Mouse (Mus musculus): ENCODE measurements around the gene Parp3. TPM values are rescaled to one million over a fixed set of nuclear protein-coding genes. Genes with fewer than 3 reads are reported as not detected.

Parp3 gene
- total RNA-seq, 1 experiment from 2014 or later: 49.8 TPM

- no peak for ATAC-seq (ENCODE audit: extremely low read depth, insufficient number of reproducible peaks, low FRiP score, poor library complexity, severe bottlenecking)
These were observed 486 bp downstream of the Parp3 start for GRCm38 (mm10) chr9:106476002-106476923.

GRCm38 (mm10) chr9:106475663-106476001 lies 1.1 kb downstream of the Parp3 start, which contains the start of gene Rrp9:
Rrp9 (plus strand) TSS chr9:106475963.
- no peak for ATAC-seq (ENCODE audit: extremely low read depth, insufficient number of reproducible peaks, low FRiP score, poor library complexity, severe bottlenecking)

GRCm38 (mm10) chr9:106475046-106475445 lies 1.7 kb downstream of the Parp3 start:
- no peak for ATAC-seq (ENCODE audit: extremely low read depth, insufficient number of reproducible peaks, low FRiP score, poor library complexity, severe bottlenecking)

DNA sequence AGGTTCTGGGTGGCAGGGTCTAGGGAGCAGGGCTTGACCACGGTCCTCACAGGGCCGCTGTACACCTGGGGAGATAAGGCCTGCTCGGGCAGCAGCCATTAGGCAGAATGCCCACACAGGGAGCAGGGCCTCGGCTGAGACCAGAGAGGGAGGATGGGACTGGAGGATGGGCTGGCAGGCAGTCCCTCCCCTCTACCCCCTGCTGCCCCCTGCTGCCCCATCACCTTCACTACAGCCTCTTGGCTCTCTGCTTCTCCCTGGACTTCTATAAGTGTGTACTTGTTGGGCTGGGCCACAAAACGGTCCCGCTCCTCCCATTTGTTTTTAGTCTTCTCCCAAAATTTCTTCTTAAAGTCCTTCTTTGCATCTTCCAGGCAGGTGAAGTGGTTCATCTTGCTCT lies 2.3 kb downstream of the Parp3 start:
- peak; percentile 23; the same call in 1 of the 2 replicates for ATAC-seq (ENCODE audit: extremely low read depth, insufficient number of reproducible peaks, low FRiP score, poor library complexity, severe bottlenecking)

- ATAC-seq (ENCODE audit: extremely low read depth, insufficient number of reproducible peaks, low FRiP score, poor library complexity, severe bottlenecking): no peak
These were observed 3.0 kb downstream of the Parp3 start for GRCm38 (mm10) chr9:106473753-106474105.

DNA sequence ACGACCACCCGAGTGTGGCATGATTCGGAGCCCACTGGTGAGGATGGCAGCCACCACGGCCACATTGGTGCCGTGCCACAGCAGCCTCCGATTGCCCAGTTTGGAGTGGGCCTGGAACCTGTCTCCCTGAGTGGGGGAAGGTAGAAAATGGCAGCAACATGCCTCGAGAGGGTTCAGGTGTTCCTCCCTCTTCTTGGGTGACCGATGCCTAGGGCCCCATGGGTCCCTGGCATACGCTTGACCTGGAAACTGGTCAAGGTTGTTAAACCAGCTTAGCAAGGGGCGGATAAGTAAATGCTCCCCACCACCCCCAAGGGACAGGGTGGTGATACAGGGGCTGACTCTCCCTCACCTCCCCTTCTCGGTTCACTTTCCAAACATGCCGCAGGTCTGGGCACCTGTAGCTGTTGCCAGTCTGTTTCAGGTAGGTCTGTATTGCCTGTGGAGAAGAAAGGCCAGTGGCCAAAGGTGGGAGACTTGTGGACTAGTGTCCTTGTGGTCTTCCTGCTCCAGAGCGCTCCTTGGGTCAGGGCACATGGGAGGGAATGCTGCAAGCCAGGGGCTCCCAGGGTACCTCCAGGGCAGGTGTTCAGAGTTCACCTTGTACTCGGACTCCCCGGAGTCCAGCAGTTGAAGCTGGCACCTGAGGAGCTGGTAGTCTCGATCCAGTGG lies 3.5 kb downstream of the Parp3 start:
- ATAC-seq (ENCODE audit: extremely low read depth, insufficient number of reproducible peaks, low FRiP score, poor library complexity, severe bottlenecking): no peak

- ATAC-seq (ENCODE audit: extremely low read depth, insufficient number of reproducible peaks, low FRiP score, poor library complexity, severe bottlenecking): no peak
These were observed 4.4 kb downstream of the Parp3 start for GRCm38 (mm10) chr9:106472321-106472720.

GRCm38 (mm10) chr9:106471892-106472291 lies 4.9 kb downstream of the Parp3 start:
- ATAC-seq (ENCODE audit: extremely low read depth, insufficient number of reproducible peaks, low FRiP score, poor library complexity, severe bottlenecking): no peak

- no peak for ATAC-seq (ENCODE audit: extremely low read depth, insufficient number of reproducible peaks, low FRiP score, poor library complexity, severe bottlenecking)
These were observed 5.6 kb downstream of the Parp3 start for GRCm38 (mm10) chr9:106470991-106471750.

DNA sequence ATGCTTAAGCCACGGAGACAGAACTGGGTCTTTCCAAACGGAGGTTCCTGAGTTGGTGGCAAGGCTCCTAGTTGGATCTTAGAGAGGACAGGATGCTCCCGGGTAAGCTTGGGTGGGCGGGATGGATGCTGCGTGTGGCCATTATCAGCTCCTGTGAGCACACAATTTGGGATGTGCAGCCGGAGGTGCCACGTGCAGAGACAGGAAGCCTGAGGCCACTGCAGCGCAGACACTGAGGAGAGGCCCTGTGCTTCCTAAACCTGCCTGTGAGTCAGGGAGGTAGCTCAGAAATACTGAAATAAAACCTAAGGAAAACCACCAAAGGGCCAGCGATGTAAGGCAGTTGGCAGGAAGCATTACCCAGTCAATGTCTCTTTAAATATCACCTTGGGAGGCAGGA lies 7.0 kb downstream of the Parp3 start:
- no peak for ATAC-seq (ENCODE audit: extremely low read depth, insufficient number of reproducible peaks, low FRiP score, poor library complexity, severe bottlenecking)

DNA sequence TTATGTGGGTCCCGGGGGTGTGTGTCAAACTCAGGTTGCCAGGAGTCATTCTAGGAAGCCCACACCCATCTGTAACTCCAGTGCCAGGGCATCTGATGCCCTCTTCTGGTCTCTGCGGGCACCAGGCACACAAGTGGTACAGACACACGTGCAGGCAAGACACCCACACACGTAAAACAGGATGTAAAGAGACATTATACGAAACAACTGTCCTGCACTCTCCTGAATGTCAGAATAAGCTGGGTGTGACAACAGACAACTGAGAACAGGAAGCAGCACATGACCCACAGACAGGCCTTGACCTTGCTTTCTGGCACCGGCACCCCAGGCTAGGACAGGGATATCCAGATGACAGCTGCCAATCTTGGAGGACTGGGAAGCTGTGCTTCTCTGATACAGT lies 7.4 kb downstream of the Parp3 start:
- ATAC-seq (ENCODE audit: extremely low read depth, insufficient number of reproducible peaks, low FRiP score, poor library complexity, severe bottlenecking): no peak

- no peak for ATAC-seq (ENCODE audit: extremely low read depth, insufficient number of reproducible peaks, low FRiP score, poor library complexity, severe bottlenecking)
These were observed 9.0 kb downstream of the Parp3 start for GRCm38 (mm10) chr9:106467746-106468145.

DNA sequence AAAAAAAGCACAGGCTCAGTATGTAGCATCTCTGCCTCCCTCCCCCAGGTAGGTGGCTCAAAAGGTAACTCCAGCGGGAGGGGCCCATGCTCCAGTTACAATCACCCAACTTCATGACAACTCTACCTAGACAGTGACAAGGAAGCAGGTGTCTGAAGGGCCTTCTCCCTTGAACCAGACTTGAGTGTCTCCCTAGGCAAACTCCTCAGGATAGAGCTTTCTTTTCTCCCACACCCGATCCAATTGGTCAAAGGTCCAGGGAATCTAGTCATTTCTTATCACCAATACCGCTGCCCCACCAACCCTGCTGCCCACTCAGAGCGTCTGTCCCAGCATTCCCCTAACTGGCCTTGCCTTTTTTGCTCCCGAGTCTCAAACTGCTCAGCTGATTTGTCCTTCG lies 10.0 kb downstream of the Parp3 start:
- no peak for ATAC-seq (ENCODE audit: extremely low read depth, insufficient number of reproducible peaks, low FRiP score, poor library complexity, severe bottlenecking)

GRCm38 (mm10) chr9:106465571-106466200 lies 11.1 kb downstream of the Parp3 start, which contains the start of gene Gpr62:
Gpr62 (minus strand) TSS chr9:106465938.
- ATAC-seq (ENCODE audit: extremely low read depth, insufficient number of reproducible peaks, low FRiP score, poor library complexity, severe bottlenecking): no peak

GRCm38 (mm10) chr9:106464751-106465541 lies 11.8 kb downstream of the Parp3 start:
- no peak for ATAC-seq (ENCODE audit: extremely low read depth, insufficient number of reproducible peaks, low FRiP score, poor library complexity, severe bottlenecking)

- ATAC-seq (ENCODE audit: extremely low read depth, insufficient number of reproducible peaks, low FRiP score, poor library complexity, severe bottlenecking): no peak
These were observed 13.4 kb downstream of the Parp3 start for GRCm38 (mm10) chr9:106463122-106464063.

GRCm38 (mm10) chr9:106462430-106462800 lies 14.3 kb downstream of the Parp3 start:
- no peak for ATAC-seq (ENCODE audit: extremely low read depth, insufficient number of reproducible peaks, low FRiP score, poor library complexity, severe bottlenecking)

Measured in neutrophil, adult 5-6 weeks (primary cell).